Mouse (Mus musculus): Measurements from ENCODE around the gene Ms4a10. TPM values are rescaled to one million over a fixed set of nuclear protein-coding genes. Genes with fewer than 3 reads are reported as not detected.

The Ms4a10 gene
- polyA plus RNA-seq, 1 experiment from 2014 or later, result not detected

Other genes starting within 250 kb of the Ms4a10 start
- 0.26 TPM in 1 of 2 replicates, not detected in the other for gene Cd5, start 235.7 kb downstream of the Ms4a10 start, polyA plus RNA-seq (2015; fragmentation: Nextera tagmentation; extraction: Ambion mirVana)
- gene Cd6, start 144.6 kb downstream of the Ms4a10 start, polyA plus RNA-seq (2015; fragmentation: Nextera tagmentation; extraction: Ambion mirVana), result not detected in 2 replicates
- 0.15 and 0.30 TPM in 2 replicates for gene Slc15a3, start 134.9 kb downstream of the Ms4a10 start, polyA plus RNA-seq (2015; fragmentation: Nextera tagmentation; extraction: Ambion mirVana)
- 131 and 135 TPM in 2 replicates for gene Tmem132a, start 104.7 kb downstream of the Ms4a10 start, polyA plus RNA-seq (2015; fragmentation: Nextera tagmentation; extraction: Ambion mirVana)
- 33.6 and 35.6 TPM in 2 replicates for gene Tmem109, start 92.7 kb downstream of the Ms4a10 start, polyA plus RNA-seq (2015; fragmentation: Nextera tagmentation; extraction: Ambion mirVana)
- gene Prpf19, start 79.4 kb downstream of the Ms4a10 start, polyA plus RNA-seq (2015; fragmentation: Nextera tagmentation; extraction: Ambion mirVana), result 45.3 and 50.8 TPM in 2 replicates
- not detected in 2 replicates for gene Zp1, start 54.0 kb downstream of the Ms4a10 start, polyA plus RNA-seq (2015; fragmentation: Nextera tagmentation; extraction: Ambion mirVana)
- 0.06 and 0.17 TPM in 2 replicates for gene Ptgdr2, start 37.5 kb downstream of the Ms4a10 start, polyA plus RNA-seq (2015; fragmentation: Nextera tagmentation; extraction: Ambion mirVana)
- 21.2 and 22.9 TPM in 2 replicates for gene Ccdc86, start 25.4 kb downstream of the Ms4a10 start, polyA plus RNA-seq (2015; fragmentation: Nextera tagmentation; extraction: Ambion mirVana)
- gene Ms4a15, start 18.6 kb upstream of the Ms4a10 start, polyA plus RNA-seq (2015; fragmentation: Nextera tagmentation; extraction: Ambion mirVana), result not detected in 2 replicates
- gene Ms4a18, start 43.4 kb upstream of the Ms4a10 start, polyA plus RNA-seq (2015; fragmentation: Nextera tagmentation; extraction: Ambion mirVana), result not detected in 2 replicates
- not detected in 2 replicates for gene Ms4a8a, start 106.4 kb upstream of the Ms4a10 start, polyA plus RNA-seq (2015; fragmentation: Nextera tagmentation; extraction: Ambion mirVana)
- gene 1700017D01Rik, start 156.2 kb upstream of the Ms4a10 start, polyA plus RNA-seq (2015; fragmentation: Nextera tagmentation; extraction: Ambion mirVana), result not detected in 2 replicates
- gene 1700025F22Rik, start 190.7 kb upstream of the Ms4a10 start, polyA plus RNA-seq (2015; fragmentation: Nextera tagmentation; extraction: Ambion mirVana), result not detected in 2 replicates
- gene Ms4a13, start 222.1 kb upstream of the Ms4a10 start, polyA plus RNA-seq (2015; fragmentation: Nextera tagmentation; extraction: Ambion mirVana), result not detected in 2 replicates